In genomic region chr8:11079805-11080204, GRCm38 (mm10) we compare ENCODE assay signal across 20 mouse cellular contexts.
"Had no signal": no experiment of that assay in that cellular context is flagged by ENCODE, and none has a peak within 500 bp of the region (broad histone marks: within the 10 kb centered on the region; RNA-seq: fewer than 3 reads in every experiment).

No protein-coding gene starts in this region.

- H3K4me3 ChIP-seq: limb, embryonic 10.5 days; limb, embryonic 13.5 days; liver, embryonic 12.5 days; liver, embryonic 15.5 days; megakaryocyte, embryonic 14.5 days; midbrain, embryonic 10.5 days; midbrain, embryonic 13.5 days; myocyte; neural tube, embryonic 13.5 days; stomach, embryonic 15.5 days had no signal

- H3K36me3 ChIP-seq: limb, embryonic 10.5 days; limb, embryonic 13.5 days; liver, embryonic 12.5 days; liver, embryonic 15.5 days; midbrain, embryonic 10.5 days; midbrain, embryonic 13.5 days; neural tube, embryonic 13.5 days; stomach, embryonic 15.5 days had no signal

- DNase-seq: kidney, postnatal 14 days; kidney, postnatal 4 days; liver; lung, adult 18-20 months; retina, postnatal 1 day; right cerebral cortex, postnatal 25 days; spleen, adult 18-20 months; thymus, postnatal 25 days had no signal

- H3K9ac ChIP-seq: limb, embryonic 13.5 days; liver, embryonic 12.5 days; liver, embryonic 15.5 days; midbrain, embryonic 13.5 days; neural tube, embryonic 13.5 days; stomach, embryonic 15.5 days had no signal

- H3K9me3 ChIP-seq: limb, embryonic 10.5 days; limb, embryonic 13.5 days; liver, embryonic 12.5 days; liver, embryonic 15.5 days; midbrain, embryonic 10.5 days; midbrain, embryonic 13.5 days; neural tube, embryonic 13.5 days; stomach, embryonic 15.5 days had no signal

- H3K4me2 ChIP-seq: limb, embryonic 13.5 days; liver, embryonic 12.5 days; liver, embryonic 15.5 days; midbrain, embryonic 13.5 days; neural tube, embryonic 13.5 days; stomach, embryonic 15.5 days had no signal

- H3K4me1 ChIP-seq: midbrain, embryonic 10.5 days had no signal

- ATAC-seq: inflammation-experienced regulatory T-cells, adult 6 months; liver, embryonic 12.5 days; midbrain, embryonic 13.5 days; midbrain, embryonic 16.5 days had no signal

- H3K27ac ChIP-seq: limb, embryonic 10.5 days; limb, embryonic 13.5 days; liver, embryonic 12.5 days; liver, embryonic 15.5 days; midbrain, embryonic 10.5 days; midbrain, embryonic 13.5 days; neural tube, embryonic 13.5 days; stomach, embryonic 15.5 days had no signal

- H3K27me3 ChIP-seq: liver, embryonic 15.5 days; midbrain, embryonic 13.5 days; neural tube, embryonic 13.5 days; stomach, embryonic 15.5 days had no signal
